24 mouse cellular contexts compared by ENCODE assay signal in genomic region chr19:36716221-36716620, GRCm38 (mm10). TPM values are rescaled to one million over a fixed set of nuclear protein-coding genes. Genes with fewer than 3 reads are reported as not detected.
DNase-seq lines count a peak whose midpoint lies in the region; ATAC-seq and TF ChIP-seq lines count a peak whose summit lies in the region.
"Had no signal": no experiment of that assay in that cellular context is flagged by ENCODE, and none has a peak within 500 bp of the region (broad histone marks: within the 10 kb centered on the region; RNA-seq: fewer than 3 reads in every experiment).

No protein-coding gene starts in this region.

- no peak overlapping the region for H3K9ac ChIP-seq in intestine, embryonic 14.5 days (ENCODE audit: low read length)
- H3K9ac ChIP-seq in intestine, postnatal 0 days (ENCODE audit: low read depth, low read length): no peak overlapping the region
- H3K9ac ChIP-seq: embryonic facial prominence, embryonic 13.5 days; forebrain, embryonic 15.5 days; heart, embryonic 15.5 days; hindbrain, embryonic 13.5 days; intestine, embryonic 15.5 days had no signal

- peak; percentile 25 for DNase-seq in embryo, embryonic 10.5 days (ENCODE audit: low spot score)
- no peak for DNase-seq in embryo, embryonic 9.5 days (ENCODE audit: extremely low spot score)
- DNase-seq in intestine, embryonic 14.5 days (ENCODE audit: low spot score): peak; percentile 18
- no peak for DNase-seq in testis, postnatal 10 days (ENCODE audit: low spot score)
- DNase-seq in testis, postnatal 14 days (ENCODE audit: low spot score): peak; percentile 54
- DNase-seq in liver: no peak
- DNase-seq: adrenal gland, adult 8-10 months; adrenal gland, postnatal 36 days; cerebellum, adult 2 months; cerebellum, postnatal 14 days; gastrocnemius, postnatal 36 days; heart, adult 18-20 months; heart, postnatal 14 days had no signal

- H3K4me1 ChIP-seq in intestine, embryonic 14.5 days (replicated peaks; ENCODE audit: control insufficient read depth, insufficient read depth, low read length): no peaks in the 10 kb centered on the region
- H3K4me1 ChIP-seq in intestine, postnatal 0 days (replicated peaks; ENCODE audit: control insufficient read depth, insufficient read depth, low read length): no peaks in the 10 kb centered on the region
- H3K4me1 ChIP-seq in testis, adult 2 months (ENCODE audit: control insufficient read depth, insufficient read depth, low read length): peaks cover 4% of the 10 kb centered on the region
- H3K4me1 ChIP-seq: embryonic facial prominence, embryonic 13.5 days; forebrain, embryonic 15.5 days; hindbrain, embryonic 13.5 days; intestine, embryonic 15.5 days had no signal

- H3K27me3 ChIP-seq in intestine, embryonic 14.5 days (replicated peaks; ENCODE audit: control insufficient read depth, insufficient read depth, low read length): no peaks in the 10 kb centered on the region
- H3K27me3 ChIP-seq in intestine, postnatal 0 days (replicated peaks; ENCODE audit: control insufficient read depth, insufficient read depth, low read length): no peaks in the 10 kb centered on the region
- H3K27me3 ChIP-seq in testis, adult 2 months (ENCODE audit: control insufficient read depth, insufficient read depth, low read length): no peaks in the 10 kb centered on the region
- H3K27me3 ChIP-seq: embryonic facial prominence, embryonic 13.5 days; forebrain, embryonic 15.5 days; heart, embryonic 15.5 days; hindbrain, embryonic 13.5 days; intestine, embryonic 15.5 days; Patski had no signal

- no peak for TF ChIP-seq CTCF in intestine, postnatal 0 days (IDR thresholded peaks at IDR 0.05; ENCODE audit: low read depth)
- TF ChIP-seq CTCF in testis, adult 2 months (IDR thresholded peaks at IDR 0.05; ENCODE audit: control insufficient read depth, insufficient read depth, insufficient replicate concordance, low read depth, low read length): no peak

- H3K4me3 ChIP-seq in intestine, embryonic 14.5 days (ENCODE audit: low read depth, low read length): no peak overlapping the region
- H3K4me3 ChIP-seq in intestine, postnatal 0 days (ENCODE audit: low read depth, low read length): no peak overlapping the region
- H3K4me3 ChIP-seq in testis, adult 2 months (ENCODE audit: control insufficient read depth, low read depth, low read length): peak overlapping the region; percentile 19; the same call in 1 of the 2 replicates
- H3K4me3 ChIP-seq: embryonic facial prominence, embryonic 13.5 days; forebrain, embryonic 15.5 days; heart, embryonic 15.5 days; hindbrain, embryonic 13.5 days; intestine, embryonic 15.5 days had no signal

- 64% methylated on average over 7 of the region's 7 CpGs for WGBS in intestine, embryonic 14.5 days
- WGBS in intestine, postnatal 0 days: 68% methylated on average over 7 of the region's 7 CpGs

- no peak overlapping the region for H3K27ac ChIP-seq in intestine, embryonic 14.5 days (ENCODE audit: low read depth)
- H3K27ac ChIP-seq in intestine, postnatal 0 days (ENCODE audit: low read depth, low read length): no peak overlapping the region
- H3K27ac ChIP-seq in testis, adult 2 months (ENCODE audit: control insufficient read depth, insufficient read depth, low read depth, low read length): no peak overlapping the region
- H3K27ac ChIP-seq: embryonic facial prominence, embryonic 13.5 days; forebrain, embryonic 15.5 days; heart, embryonic 15.5 days; hindbrain, embryonic 13.5 days; hindbrain, postnatal 0 days; intestine, embryonic 15.5 days had no signal

- no peaks in the 10 kb centered on the region for H3K36me3 ChIP-seq in intestine, embryonic 14.5 days (ENCODE audit: control insufficient read depth, insufficient read depth, low read length)
- H3K36me3 ChIP-seq in intestine, postnatal 0 days (ENCODE audit: control insufficient read depth, insufficient read depth): no peaks in the 10 kb centered on the region
- no peaks in the 10 kb centered on the region for H3K36me3 ChIP-seq in testis, adult 2 months (ENCODE audit: control insufficient read depth, insufficient read depth, low read length)
- H3K36me3 ChIP-seq: embryonic facial prominence, embryonic 13.5 days; forebrain, embryonic 15.5 days; heart, embryonic 15.5 days; hindbrain, embryonic 13.5 days; intestine, embryonic 15.5 days had no signal

- H3K9me3 ChIP-seq in intestine, embryonic 14.5 days (ENCODE audit: control insufficient read depth, low read length): no peaks in the 10 kb centered on the region
- H3K9me3 ChIP-seq in intestine, postnatal 0 days (ENCODE audit: control insufficient read depth): no peaks in the 10 kb centered on the region
- H3K9me3 ChIP-seq: embryonic facial prominence, embryonic 13.5 days; forebrain, embryonic 15.5 days; heart, embryonic 15.5 days; hindbrain, embryonic 13.5 days; intestine, embryonic 15.5 days had no signal

- ATAC-seq in intestine, embryonic 14.5 days (replicated peaks; ENCODE audit: low FRiP score, low TSS enrichment, low read depth): no peak
- no peak for ATAC-seq in intestine, postnatal 0 days
- ATAC-seq: forebrain, embryonic 15.5 days; hindbrain, postnatal 0 days; intestine, embryonic 15.5 days; Patski had no signal

- no peak overlapping the region for H3K4me2 ChIP-seq in intestine, embryonic 14.5 days (ENCODE audit: low read length)
- no peak overlapping the region for H3K4me2 ChIP-seq in intestine, postnatal 0 days (replicated peaks; ENCODE audit: low read depth)
- H3K4me2 ChIP-seq: embryonic facial prominence, embryonic 13.5 days; forebrain, embryonic 15.5 days; heart, embryonic 11.5 days; heart, embryonic 15.5 days; hindbrain, embryonic 13.5 days; intestine, embryonic 15.5 days had no signal

- TF ChIP-seq POLR2A in testis, adult 2 months (IDR thresholded peaks at IDR 0.05; ENCODE audit: control insufficient read depth, low read depth, low read length): no peak

RNA-seq across cellular contexts. Expression of gene Ppp1r3c, which starts 20.2 kb away (rescaled TPM):
- polyA plus RNA-seq in intestine, embryonic 14.5 days (2014; fragmentation: Nextera tagmentation; extraction: Ambion mirVana): 10.0 and 11.7 TPM in 2 replicates
- polyA plus RNA-seq in intestine, postnatal 0 days (2015; fragmentation: Nextera tagmentation; extraction: Ambion mirVana): 3.6 and 4.0 TPM in 2 replicates
- 1.5 and 1.8 TPM in 2 replicates for polyA plus RNA-seq in testis, adult 2 months (2012; rRNA removed)
- polyA plus RNA-seq: C2C12 had no signal

Comparison
In these comparisons a context has a peak if more than half of its experiments do, and no peak if none do; other contexts are left out.
1. DNase-seq: peak in embryo, embryonic 10.5 days (single experiment), intestine, embryonic 14.5 days (single experiment) and testis, postnatal 14 days (single experiment); none in embryo, embryonic 9.5 days (single experiment), testis, postnatal 10 days (single experiment) and liver (single experiment).